Mouse (Mus musculus) left cerebral cortex, adult 9 months (tissue): ENCODE measurements around the gene Chadl.
A peak's percentile ranks its signal among the peaks of the same experiment; 100 is the strongest.
"Not testable (repeated sequence)": the region's sequence is repeated elsewhere in the genome, so short reads cannot be mapped to it uniquely, and the experiment has no call there.

Experiments used
- DNase-seq, 2 experiments: peaks; one replicate each; pipeline ENCODE4 v3.0.0; 2022; ENCODE audit warnings: low spot score in 2 of 2

Chadl gene

DNA sequence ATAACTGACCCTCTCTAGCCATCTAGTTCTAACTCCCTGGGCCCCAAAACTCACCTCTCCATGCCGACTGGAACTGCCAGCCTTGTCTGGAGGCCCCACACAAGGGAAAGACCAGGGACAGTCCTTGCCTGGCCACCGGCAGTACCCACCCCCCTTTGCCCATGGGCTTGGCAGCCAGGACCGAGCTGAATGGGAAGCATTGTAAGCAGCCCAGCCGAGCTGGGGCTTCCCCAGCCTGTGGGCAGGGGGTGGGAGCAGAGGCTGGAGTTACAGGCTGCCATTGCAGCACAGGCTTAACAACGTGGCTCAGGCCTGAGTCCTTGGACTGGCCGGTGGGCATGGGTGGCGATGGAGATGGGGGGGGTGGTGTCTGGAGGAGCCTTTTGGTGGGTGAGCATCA is at the start of gene Chadl:
Gene Chadl, minus strand, starts transcription at position 113 of the 400 bp plus-strand sequence.
- peak in 1 of 2 experiments; percentile 24 for DNase-seq

DNA sequence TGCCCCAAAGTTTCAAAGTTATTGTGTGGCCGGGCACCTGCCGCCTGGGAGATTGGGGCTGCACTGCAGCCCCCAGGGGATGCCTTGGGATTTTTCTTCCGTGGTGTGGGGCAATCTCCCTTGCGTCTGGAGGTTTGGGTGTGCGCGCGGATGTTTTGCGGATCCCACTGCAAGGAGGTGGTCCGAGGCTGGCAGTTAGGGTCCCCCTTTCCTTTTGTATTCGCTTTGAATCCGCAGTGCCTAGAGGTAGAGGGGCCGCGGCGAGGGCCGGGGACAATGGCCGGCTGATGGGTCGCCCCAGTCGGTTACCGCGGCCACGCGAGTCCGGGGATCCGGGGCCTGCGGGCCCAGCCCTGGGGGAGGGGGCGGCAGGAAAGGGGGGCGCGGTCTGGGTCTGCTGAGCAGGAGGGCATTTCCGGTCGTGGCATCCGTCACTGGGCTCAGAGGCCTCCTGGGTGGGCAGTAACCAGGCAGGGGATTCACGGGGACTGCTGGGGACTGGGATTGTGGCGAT is 48.6 kb upstream of the Chadl start:
- peak in 1 of 2 experiments; percentile 28 for DNase-seq

DNA sequence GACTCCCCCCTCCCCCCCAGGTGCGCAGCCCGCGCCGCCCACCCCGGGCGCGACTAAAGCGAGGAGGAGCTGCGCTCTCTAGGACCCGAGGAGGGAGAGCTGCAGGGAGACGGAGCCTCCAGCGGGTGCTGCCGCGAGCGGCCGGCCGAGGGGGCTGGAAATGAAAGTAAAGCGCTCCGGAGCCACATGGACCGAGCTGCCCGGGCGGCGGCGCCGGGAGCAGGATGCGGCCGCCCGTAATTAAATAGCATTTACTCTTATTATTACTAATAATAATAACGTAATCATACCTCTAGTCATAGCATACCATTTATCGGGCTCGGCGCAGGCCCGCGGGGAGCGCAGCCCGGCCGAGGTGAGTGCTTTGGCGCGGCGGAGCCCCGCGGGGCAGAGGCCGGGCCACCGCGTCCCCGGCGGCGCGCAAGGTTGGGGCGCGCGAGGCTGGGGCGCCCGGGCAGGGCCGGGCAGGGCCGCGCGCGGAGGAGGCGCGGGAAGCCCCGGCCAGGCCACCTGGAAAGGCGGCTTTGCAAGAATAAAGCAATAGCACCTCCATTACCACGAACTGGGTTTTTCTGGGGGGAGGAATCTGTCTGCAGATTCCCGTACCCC is 48.0 kb upstream of the Chadl start, which contains the start of the genes Zc3h7b and Rangap1:
Gene Zc3h7b, plus strand, starts transcription at position 66 of the 609 bp plus-strand sequence.
Gene Rangap1, minus strand, starts transcription at position 539 of the 609 bp plus-strand sequence.
- DNase-seq = peak; percentile 26 to 65

DNA sequence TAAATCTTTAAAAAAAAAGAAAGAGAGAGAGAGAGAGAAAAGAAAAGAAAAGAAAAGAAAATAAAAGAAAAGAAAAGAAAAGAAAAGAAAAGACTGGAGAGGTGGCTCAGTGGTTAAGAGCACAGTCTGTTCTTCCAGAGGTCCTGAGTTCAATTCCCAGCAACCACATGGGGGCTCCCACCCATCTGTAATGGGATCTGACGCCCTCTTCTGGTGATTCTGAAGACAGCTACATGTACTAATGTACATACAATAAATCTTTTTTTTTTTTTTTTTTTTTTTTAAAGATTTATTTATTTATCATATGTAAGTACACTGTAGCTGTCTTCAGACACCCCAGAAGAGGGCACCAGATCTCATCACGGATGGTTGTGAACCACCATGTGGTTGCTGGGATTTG is 45.3 kb upstream of the Chadl start:
- DNase-seq = not testable (repeated sequence)

DNA sequence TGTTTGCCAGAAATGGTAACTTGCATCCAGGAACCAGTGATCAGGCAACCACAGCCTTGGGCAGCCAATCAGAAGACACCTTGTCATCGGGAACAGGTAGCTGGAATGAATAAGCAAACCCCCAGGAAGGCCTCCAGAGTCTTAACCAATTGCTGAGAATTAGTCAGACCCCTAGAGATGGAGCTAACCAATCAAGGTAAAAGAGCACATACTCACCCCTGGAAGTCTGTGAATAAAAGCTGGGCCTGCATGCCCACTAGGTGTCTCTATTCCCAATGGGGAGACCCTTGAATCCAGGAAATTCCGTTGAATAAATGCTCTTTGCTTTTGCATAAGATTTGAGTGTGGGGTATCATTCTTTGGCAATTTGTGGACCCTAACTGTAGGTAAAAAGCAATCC is 42.8 kb upstream of the Chadl start:
- DNase-seq = no peak

DNA sequence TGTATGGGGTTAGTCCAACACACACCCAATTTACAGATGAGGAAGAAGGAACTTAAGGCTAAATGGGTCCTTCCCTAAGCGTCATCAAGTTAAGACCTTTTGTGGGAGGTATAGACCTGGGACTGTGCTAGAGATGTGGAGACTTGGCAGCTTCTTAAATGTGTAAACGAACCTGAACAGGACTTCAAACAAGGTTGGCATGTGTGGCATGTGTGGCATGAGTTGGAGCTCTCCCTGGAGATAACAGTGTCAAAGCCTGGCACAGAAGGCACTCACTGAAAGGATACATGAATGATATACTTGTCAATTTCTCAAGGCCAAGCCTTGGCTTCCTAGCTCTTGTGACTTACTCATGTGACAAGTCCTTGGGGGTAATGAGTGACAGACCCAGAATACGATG is 42.2 kb upstream of the Chadl start:
- DNase-seq = no peak

DNA sequence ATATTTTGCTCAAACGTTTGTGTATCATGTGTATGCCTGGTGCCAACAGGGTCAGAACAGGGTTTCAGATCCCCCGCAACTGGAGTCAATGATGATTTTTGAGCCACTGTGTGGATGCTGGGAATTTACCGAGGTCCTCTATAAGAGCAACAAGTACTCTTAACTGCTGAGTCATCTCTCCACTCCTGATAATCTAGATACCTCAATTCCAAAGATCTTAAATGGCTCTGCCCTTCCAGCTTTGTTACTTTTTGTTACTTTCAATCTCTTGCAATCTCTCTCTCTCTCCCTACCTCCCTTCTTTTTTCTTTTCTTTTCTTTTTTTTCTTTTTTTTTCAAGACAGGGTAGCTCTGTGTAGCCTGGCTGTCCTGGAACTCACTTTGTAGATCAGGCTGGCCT is 38.0 kb upstream of the Chadl start:
- DNase-seq = no peak

DNA sequence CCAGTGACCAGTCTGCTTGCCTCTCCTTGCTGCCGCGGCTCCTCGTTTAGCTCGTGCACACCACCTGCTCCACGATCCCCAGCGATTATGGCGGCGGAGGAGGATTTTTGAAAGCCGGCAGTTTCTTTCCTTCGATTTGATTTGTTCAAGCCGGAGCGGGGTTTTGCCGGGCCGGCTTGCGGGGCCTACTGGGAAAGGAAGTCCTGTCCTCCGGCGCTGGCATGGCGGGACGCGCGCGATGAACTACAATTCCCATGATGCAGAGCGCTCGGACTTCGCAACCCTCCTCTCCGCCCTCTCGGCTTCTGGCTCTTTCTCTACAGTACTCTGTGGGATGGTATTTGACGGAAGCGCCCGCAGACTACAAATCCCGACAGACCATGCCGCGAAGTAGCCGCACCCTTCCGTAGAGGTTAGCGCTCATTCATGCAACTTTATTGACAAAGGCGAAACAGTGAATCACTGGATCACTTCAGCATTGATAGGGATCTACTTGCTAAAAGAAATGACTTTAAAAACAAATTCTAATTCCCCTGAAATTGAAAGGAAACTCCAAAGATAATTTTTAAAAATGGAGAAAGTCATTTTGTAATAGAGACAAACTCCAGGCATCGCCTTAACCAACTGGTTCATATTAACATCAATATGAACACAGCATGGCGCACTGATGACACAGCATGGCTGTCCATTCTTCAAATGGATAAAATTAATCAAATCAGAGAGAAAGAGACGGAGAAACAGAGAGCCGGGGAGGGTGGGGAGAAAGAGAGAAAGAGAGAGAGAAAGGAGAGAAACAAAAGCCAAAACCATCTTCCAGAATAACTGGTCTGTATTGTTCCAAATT is 32.9 kb upstream of the Chadl start:
- peak; percentile 99 for DNase-seq

DNA sequence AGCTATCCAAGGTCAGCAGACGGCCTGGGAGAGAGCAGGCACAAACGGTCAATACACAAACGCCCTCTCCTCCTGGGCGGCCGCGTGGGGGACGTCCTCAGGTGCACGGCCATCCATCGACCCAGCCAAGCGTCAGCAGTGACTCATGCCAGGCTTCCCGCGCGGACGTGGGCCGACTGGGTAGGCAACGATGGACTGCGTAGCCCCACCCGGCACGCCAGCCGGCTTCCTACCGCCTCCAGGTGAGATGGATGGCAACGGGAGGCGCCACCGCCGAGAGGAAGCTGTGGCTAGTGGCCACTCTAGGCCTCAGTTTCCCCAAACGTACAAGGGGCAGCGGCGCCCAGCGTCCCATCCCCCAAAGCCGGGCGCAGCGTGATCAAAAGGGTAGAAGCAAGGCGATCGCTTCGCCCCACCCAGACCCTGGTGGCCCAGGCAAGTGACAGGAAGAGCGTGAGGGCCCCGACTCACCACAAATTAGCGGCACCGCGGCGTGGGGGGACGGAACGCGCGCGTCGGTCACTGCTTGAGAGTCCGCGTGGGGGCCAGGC is 32.2 kb upstream of the Chadl start:
- peak in 1 of 2 experiments; percentile 73 for DNase-seq

DNA sequence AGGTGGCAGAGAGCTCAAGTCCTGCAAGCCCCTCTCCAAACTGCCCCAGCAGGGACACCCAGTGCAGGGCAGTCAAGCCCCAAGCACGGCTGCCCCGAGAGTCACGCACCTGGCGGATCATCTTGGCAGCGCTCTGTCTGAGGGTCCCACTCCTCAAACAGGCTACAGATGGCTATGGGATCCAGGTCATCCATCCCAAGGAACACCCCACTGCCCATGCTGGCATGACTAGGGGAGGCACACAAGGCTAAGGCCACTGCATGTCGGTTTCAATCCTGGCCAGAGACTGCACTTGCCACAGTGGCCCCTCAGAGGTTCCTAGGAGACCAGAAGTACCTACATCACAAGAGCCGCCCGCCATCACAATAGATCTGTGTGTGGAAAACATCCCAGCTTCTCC is 28.9 kb upstream of the Chadl start:
- no peak for DNase-seq

DNA sequence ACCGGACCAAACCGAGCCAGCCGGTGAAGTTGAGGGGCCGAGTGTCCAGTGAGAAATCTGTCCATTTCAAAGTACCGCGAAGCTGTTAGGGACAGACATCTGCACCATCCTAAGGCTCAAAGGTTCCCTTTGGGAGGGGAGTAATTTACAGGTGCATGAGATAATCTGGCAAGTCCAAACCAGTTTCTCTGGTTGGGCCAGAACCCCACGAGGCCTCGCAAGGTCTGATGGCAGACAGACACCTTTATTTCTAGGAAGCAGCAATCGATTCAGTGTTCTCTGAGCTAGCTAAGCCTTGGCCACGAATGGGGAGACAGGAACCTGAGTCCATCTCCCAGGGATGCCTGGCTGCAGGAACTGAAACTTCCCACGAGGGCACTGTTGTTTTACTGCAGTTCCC is 26.6 kb upstream of the Chadl start:
- DNase-seq = no peak

DNA sequence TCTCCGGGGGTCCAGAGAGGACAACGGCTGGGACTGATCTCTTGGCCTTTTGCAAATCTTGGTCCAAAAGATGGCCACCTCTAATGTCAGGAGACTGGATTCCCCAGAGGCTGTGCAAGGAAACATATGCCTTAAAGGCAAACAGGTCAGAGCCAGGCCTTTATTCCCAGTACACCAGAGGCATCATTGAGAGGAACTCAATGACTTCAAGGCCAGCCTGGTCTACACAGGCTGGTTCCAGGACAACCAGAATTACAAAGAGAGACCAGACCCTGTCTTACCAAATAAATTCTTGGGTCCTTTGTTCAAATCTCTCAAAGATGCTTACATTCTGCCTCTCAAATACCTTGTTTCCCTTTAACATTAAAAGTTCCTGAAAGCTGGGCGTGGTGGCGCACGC is 25.3 kb upstream of the Chadl start:
- no peak for DNase-seq

DNA sequence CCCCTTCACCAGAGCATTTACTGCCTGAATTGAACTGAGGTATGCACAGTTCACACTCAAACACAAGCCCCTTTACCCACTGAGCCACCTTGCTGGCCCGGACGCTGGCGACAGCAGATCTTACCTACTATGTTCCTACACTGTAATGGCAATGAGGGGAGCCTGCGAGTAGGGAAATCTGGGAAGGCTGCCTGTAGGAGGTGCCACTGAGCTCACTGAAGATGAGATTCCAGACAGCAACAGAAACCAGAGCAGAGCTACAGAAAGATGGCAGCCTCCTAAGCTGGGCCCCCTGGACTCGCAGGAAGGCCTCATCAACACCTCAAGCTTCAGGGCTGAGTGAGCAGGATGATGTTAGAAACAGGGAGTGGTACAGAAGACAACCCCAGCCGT is 22.0 kb upstream of the Chadl start:
- peak in 1 of 2 experiments; percentile 26 for DNase-seq

DNA sequence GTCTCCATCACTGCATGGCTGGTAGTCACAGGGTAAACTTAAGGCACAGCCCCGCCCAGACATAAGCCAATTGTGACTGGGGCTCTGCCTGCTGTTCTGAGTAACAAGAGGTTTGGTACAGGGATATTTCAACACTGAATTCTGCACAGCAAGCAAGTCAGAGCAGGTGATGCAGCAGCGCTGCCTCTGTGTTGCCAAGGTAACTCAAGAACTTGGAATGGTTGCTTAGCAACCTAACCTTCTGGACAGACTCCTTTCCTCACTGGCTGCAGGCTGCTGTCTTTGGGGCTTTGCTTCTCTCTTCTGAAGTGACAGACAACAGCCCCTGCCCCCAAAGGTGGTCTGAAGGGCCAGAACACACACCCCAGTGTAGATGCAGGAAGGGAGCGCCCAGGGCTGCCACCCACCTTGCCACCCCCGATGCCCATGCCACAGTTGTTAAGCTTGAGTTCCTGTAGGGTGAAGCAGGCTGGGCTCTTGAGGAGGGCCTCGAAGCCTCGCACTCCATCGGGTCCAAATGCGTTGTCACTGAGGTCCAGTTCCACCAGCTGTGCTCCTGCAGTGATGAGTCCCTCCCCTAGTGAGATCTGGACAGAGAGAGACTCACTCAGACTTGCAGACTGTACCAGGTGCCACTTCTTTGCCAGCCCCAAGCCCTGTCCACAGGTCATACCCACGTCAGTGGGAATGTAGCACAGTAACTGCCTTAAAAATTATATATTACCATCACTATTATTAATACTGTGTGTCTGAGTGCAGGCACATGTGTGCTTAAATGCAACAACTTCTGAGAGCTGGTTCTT is 21.4 kb upstream of the Chadl start:
- DNase-seq = peak; percentile 63 to 80

DNA sequence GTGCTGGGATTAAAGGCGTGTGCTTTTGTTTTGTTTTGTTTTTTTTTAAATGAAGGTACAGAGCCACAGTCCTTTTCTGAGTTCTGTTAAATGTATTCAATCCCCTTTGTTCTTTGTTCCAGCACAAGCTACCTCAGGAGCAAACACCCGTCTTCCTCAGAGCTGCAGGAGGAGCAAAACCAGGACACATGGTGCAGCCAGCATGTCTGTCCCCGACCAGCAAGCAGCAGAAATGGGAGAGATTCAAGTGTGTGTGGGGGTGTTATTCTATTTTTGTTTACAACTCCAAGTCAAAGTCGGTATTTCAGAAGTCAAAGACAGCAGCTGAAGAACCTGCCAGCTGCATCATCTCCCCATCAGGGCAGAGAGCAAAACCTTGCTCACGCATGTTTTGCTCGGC is 16.7 kb upstream of the Chadl start:
- peak in 1 of 2 experiments; percentile 14 for DNase-seq

DNA sequence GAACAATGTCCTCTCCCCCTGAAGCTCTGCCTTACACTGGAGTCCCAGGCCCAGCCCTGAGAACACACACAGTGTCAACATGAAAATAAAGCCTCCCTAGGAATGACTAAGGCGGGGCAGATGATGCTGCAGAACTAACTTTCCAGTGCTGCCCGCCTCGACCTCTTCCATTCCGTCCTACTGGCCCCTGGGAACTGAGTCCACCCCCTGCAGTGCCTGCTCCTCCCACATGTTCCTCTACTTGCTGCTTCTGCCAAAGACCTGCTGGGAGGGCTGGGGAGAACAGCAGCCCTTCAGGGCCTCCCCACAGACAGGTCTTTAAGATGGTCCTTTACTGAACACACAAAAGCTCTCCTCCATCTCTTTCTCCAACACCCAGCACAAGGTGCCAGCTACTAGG is 13.7 kb upstream of the Chadl start:
- DNase-seq = no peak

DNA sequence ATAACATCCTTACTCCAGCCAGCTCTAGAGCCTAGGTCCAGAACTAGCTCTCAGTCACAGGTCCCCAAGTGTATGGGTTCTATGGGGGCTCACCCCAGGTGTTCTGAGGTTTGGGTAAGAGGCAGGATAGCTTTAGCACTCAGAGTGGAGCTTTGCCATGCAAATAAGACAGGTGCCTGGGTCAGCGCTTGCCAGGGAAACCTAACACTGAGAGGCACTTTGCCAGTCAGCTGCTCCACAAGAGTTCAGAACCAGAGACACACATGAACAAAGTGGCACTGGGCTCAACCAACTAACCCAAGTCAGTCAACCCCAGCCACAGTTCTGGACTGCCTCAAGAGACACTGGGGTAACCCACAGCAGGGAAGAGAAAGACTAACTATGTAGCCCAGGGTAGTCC is 12.6 kb upstream of the Chadl start:
- DNase-seq = no peak

DNA sequence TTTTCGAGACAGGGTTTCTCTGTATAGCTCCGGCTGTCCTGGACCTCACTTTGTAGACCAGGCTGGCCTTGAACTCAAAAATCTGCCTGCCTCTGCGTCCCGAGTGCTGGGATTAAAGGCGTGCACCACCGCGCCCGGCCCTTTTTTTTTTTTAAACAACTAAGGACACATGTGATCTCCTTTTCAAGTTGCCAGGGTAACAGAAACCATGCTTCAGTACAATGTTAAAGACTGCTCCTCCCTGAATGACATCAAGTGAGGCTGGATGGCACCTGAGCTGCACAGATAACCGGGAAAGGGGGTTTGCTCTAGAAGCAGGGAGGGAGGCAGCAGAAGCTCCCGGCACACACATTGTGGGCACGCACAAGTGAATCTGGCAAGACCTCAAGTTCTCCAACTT is 11.9 kb upstream of the Chadl start:
- DNase-seq = no peak

DNA sequence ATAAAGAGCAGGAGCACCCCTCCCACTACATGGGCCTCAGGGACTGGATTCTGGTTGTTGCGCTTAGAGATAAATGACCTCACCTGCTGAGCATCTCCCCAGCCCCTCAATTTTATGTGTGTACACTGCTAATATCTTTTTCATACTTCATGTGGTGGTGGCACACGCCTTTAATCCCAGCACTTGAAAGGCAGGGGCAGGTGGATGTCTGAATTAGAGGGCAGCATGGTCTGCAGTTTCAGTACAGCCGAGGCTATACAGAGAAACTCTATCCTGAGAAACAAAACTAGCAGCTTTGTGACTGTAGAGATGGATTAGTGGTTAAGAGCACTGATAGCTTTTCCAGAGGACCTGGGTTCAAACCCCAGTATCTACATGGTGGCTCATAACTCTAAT is 6.0 kb upstream of the Chadl start:
- no peak for DNase-seq

DNA sequence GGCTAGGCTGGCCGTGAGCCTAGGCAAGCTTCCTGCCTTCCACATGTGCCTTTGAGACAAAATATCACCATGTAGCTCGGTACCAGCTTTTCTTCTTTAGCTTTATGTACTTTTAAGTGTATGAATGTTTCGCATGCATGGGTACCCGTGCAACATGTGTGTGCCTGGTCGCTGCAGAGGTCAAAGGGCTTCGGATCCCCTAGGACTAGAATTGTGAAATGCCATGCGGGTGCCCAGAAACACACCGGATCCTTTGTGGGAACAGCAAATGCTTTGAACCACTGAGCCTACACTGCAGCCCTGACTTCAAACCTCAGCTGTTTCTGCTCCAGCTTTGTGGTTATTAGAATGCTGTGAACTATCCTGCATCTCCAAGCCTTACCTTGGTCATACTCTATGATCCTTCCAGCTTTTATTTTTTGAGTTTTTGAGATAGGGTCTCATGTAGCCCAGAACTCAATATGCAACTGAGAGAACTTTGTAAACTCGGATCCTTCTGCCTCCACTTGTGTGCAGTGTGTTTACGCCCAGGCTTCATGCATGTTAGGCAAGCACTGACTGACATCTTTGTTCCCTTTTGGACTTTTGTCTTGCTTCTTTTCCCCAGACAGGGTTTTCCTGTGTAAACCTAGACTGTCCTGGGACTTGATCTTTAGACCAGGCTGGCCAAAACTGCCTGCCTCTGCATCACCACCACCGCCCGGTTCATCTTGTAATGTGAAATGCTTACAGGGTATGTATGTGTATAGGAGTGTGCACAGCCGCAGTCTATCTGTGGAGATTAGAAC is 5.4 kb upstream of the Chadl start:
- DNase-seq = no peak

DNA sequence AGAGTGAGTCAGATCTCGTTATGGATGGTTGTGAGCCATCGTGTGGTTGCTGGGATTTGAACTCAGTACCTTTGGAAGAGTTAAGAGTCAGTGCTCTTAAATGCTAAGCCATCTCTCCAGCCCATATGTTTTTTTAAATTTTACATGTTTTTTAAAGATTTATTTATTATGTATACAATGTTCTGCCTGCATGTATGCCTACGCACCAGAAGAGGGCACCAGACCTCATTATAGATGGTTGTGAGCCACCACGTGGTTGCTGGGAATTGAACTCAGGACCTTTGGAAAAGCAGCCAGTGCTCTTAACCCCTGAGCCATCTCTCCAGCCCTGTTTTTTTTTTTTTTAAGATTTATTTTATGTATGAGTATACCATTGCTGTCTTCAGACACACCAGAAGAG is 4.3 kb upstream of the Chadl start:
- not testable (repeated sequence) for DNase-seq
